Mouse (Mus musculus) lung, embryonic 15.5 days (tissue): ENCODE data around the gene Sept9. TPM values are rescaled to one million over a fixed set of nuclear protein-coding genes. Genes with fewer than 3 reads are reported as not detected.
A peak's percentile ranks its signal among the peaks of the same experiment; 100 is the strongest.

Experiments
- ATAC-seq: fragments of 200-750 bp; cut with Nextera tagmentation; 2 replicates; pipeline ENCODE4 v1.8.0; 2017; ENCODE audit warnings: moderate number of reproducible peaks, borderline replicate concordance; ENCODE audit not compliant: low FRiP score, low TSS enrichment; ENCODE audit errors: extremely low read depth
- H3K27ac ChIP-seq: fragments of 300-500 bp; sonication (generic); 2 replicates; pipeline ENCODE4 v1.5.1; 2015; ENCODE audit warnings: moderate library complexity, mild to moderate bottlenecking, inconsistent platforms
- H3K27me3 ChIP-seq: fragments of 300-500 bp; sonication (generic); 2 replicates; pipeline ENCODE4 v1.6.1; 2015; ENCODE audit warnings: inconsistent platforms
- H3K36me3 ChIP-seq: fragments of 300-500 bp; sonication (generic); 2 replicates; pipeline ENCODE4 v1.6.1; 2015; ENCODE audit warnings: inconsistent platforms
- H3K4me1 ChIP-seq: fragments of 300-500 bp; sonication (generic); 2 replicates; pipeline ENCODE4 v1.6.1; 2015; ENCODE audit warnings: inconsistent platforms
- H3K4me2 ChIP-seq: fragments of 300-500 bp; sonication (generic); 2 replicates; pipeline ENCODE4 v1.6.1; 2015; ENCODE audit warnings: inconsistent platforms, mild to moderate bottlenecking, moderate library complexity
- H3K4me3 ChIP-seq: fragments of 300-500 bp; sonication (generic); 2 replicates; pipeline ENCODE4 v1.5.1; 2015; ENCODE audit warnings: mild to moderate bottlenecking, inconsistent platforms
- H3K9ac ChIP-seq: fragments of 300-500 bp; sonication (generic); 2 replicates; pipeline ENCODE4 v1.6.1; 2015; ENCODE audit warnings: inconsistent platforms
- H3K9me3 ChIP-seq: fragments of 300-500 bp; sonication (generic); 2 replicates; pipeline ENCODE4 v1.6.1; 2016; ENCODE audit warnings: inconsistent platforms
- WGBS: fragments of 180-500 bp; shearing (Covaris S2); methylation state at CpG from one replicate; pipeline ENCODE4 v1.1.7; 2015; 5-methylcytosine and 5-hydroxymethylcytosine counted together
- polyA plus RNA-seq: library from polyadenylated mRNA; unstranded; fragments of >200 nt; fragmentation: Nextera tagmentation; extraction: Ambion mirVana; gene quantifications from 2 replicates; pipeline ENCODE4 v1.2.1, GENCODE M21; 2015

The Sept9 gene
- polyA plus RNA-seq, 1 experiment from 2014 or later, result 145 TPM

- Histone ChIP-seq H3K36me3 (no peaks in the 10 kb centered on the region), H3K9me3 (no peaks in the 10 kb centered on the region), H3K4me3 (no peak overlapping the region), H3K9ac (no peak overlapping the region), H3K4me1 (peaks cover 45% of the 10 kb centered on the region), H3K4me2 (no peak overlapping the region), H3K27ac (peak overlapping the region; percentile 44), H3K27me3 (no peaks in the 10 kb centered on the region)
- WGBS, result 76% methylated on average over 9 of the region's 9 CpGs
- no peak for ATAC-seq
Measured at GRCm38 (mm10) chr11:117240322-117240721, 40.9 kb downstream of the Sept9 start.

GRCm38 (mm10) chr11:117240861-117241738 is 41.6 kb downstream of the Sept9 start:
- Histone ChIP-seq H3K27me3 (no peaks in the 10 kb centered on the region), H3K36me3 (no peaks in the 10 kb centered on the region), H3K4me3 (no peak overlapping the region), H3K9ac (no peak overlapping the region), H3K9me3 (no peaks in the 10 kb centered on the region), H3K4me2 (no peak overlapping the region), H3K27ac (peak overlapping the region; percentile 44), H3K4me1 (peaks cover 37% of the 10 kb centered on the region)
- ATAC-seq, result peak; percentile 88
- 51% methylated on average over 11 of the region's 11 CpGs for WGBS

GRCm38 (mm10) chr11:117242339-117243084 is 43.1 kb downstream of the Sept9 start:
- Histone ChIP-seq H3K9me3 (no peaks in the 10 kb centered on the region), H3K27me3 (no peaks in the 10 kb centered on the region), H3K4me2 (no peak overlapping the region), H3K9ac (no peak overlapping the region), H3K4me1 (peaks cover 36% of the 10 kb centered on the region), H3K4me3 (no peak overlapping the region), H3K27ac (no peak overlapping the region), H3K36me3 (no peaks in the 10 kb centered on the region)
- 82% methylated on average over 10 of the region's 10 CpGs for WGBS
- ATAC-seq, result no peak

GRCm38 (mm10) chr11:117243536-117244290 is 44.3 kb downstream of the Sept9 start:
- Histone ChIP-seq H3K27me3 (no peaks in the 10 kb centered on the region), H3K9me3 (no peaks in the 10 kb centered on the region), H3K4me3 (no peak overlapping the region), H3K27ac (no peak overlapping the region), H3K9ac (no peak overlapping the region), H3K4me2 (no peak overlapping the region), H3K4me1 (peaks cover 43% of the 10 kb centered on the region), H3K36me3 (no peaks in the 10 kb centered on the region)
- 85% methylated on average over 12 of the region's 12 CpGs for WGBS
- ATAC-seq, result no peak

- no peak overlapping the region for H3K27ac ChIP-seq
- no peaks in the 10 kb centered on the region for H3K27me3 ChIP-seq
- no peak for ATAC-seq
- H3K9me3 ChIP-seq, result no peaks in the 10 kb centered on the region
- 80% methylated on average over 8 of the region's 8 CpGs for WGBS
- no peak overlapping the region for H3K4me2 ChIP-seq
- no peak overlapping the region for H3K9ac ChIP-seq
- no peak overlapping the region for H3K4me3 ChIP-seq
- peaks cover 48% of the 10 kb centered on the region for H3K4me1 ChIP-seq
- no peaks in the 10 kb centered on the region for H3K36me3 ChIP-seq
Measured at GRCm38 (mm10) chr11:117245041-117245725, 45.7 kb downstream of the Sept9 start.

- peaks cover 46% of the 10 kb centered on the region for H3K4me1 ChIP-seq
- H3K27ac ChIP-seq, result no peak overlapping the region
- no peaks in the 10 kb centered on the region for H3K9me3 ChIP-seq
- no peak overlapping the region for H3K4me2 ChIP-seq
- H3K4me3 ChIP-seq, result no peak overlapping the region
- 76% methylated on average over 3 of the region's 3 CpGs for WGBS
- H3K36me3 ChIP-seq, result no peaks in the 10 kb centered on the region
- no peak overlapping the region for H3K9ac ChIP-seq
- no peaks in the 10 kb centered on the region for H3K27me3 ChIP-seq
- ATAC-seq, result no peak
Measured at GRCm38 (mm10) chr11:117245846-117246245, 46.4 kb downstream of the Sept9 start.

GRCm38 (mm10) chr11:117246286-117246685 is 46.8 kb downstream of the Sept9 start:
- Histone ChIP-seq H3K27me3 (no peaks in the 10 kb centered on the region), H3K36me3 (no peaks in the 10 kb centered on the region), H3K9me3 (no peaks in the 10 kb centered on the region), H3K4me1 (peaks cover 49% of the 10 kb centered on the region), H3K4me3 (no peak overlapping the region), H3K4me2 (no peak overlapping the region), H3K9ac (no peak overlapping the region), H3K27ac (no peak overlapping the region)
- 62% methylated on average over 8 of the region's 8 CpGs for WGBS
- ATAC-seq, result no peak

- Histone ChIP-seq H3K9ac (no peak overlapping the region), H3K4me3 (no peak overlapping the region), H3K4me2 (no peak overlapping the region), H3K27me3 (no peaks in the 10 kb centered on the region), H3K27ac (no peak overlapping the region), H3K4me1 (peaks cover 51% of the 10 kb centered on the region), H3K9me3 (no peaks in the 10 kb centered on the region), H3K36me3 (no peaks in the 10 kb centered on the region)
- 66% methylated on average over 9 of the region's 9 CpGs for WGBS
- ATAC-seq, result no peak
Measured at GRCm38 (mm10) chr11:117246981-117247431, 47.5 kb downstream of the Sept9 start.

- H3K4me1 ChIP-seq, result peaks cover 46% of the 10 kb centered on the region
- H3K4me2 ChIP-seq, result no peak overlapping the region
- no peak overlapping the region for H3K27ac ChIP-seq
- ATAC-seq, result no peak
- H3K9me3 ChIP-seq, result no peaks in the 10 kb centered on the region
- H3K4me3 ChIP-seq, result no peak overlapping the region
- no peaks in the 10 kb centered on the region for H3K36me3 ChIP-seq
- no peak overlapping the region for H3K9ac ChIP-seq
- H3K27me3 ChIP-seq, result no peaks in the 10 kb centered on the region
- WGBS, result 63% methylated on average over 5 of the region's 5 CpGs
Measured at GRCm38 (mm10) chr11:117247541-117247940, 48.1 kb downstream of the Sept9 start.

GRCm38 (mm10) chr11:117248734-117249248 is 49.3 kb downstream of the Sept9 start:
- no peak for ATAC-seq
- Histone ChIP-seq H3K9me3 (no peaks in the 10 kb centered on the region), H3K27me3 (no peaks in the 10 kb centered on the region), H3K4me3 (no peak overlapping the region), H3K27ac (no peak overlapping the region), H3K36me3 (no peaks in the 10 kb centered on the region), H3K4me1 (peaks cover 56% of the 10 kb centered on the region), H3K9ac (no peak overlapping the region), H3K4me2 (no peak overlapping the region)
- WGBS, result 34% methylated on average over 11 of the region's 11 CpGs
